Mouse (Mus musculus): ENCODE data around the gene 4930563M21Rik. TPM values are rescaled to one million over a fixed set of nuclear protein-coding genes. Genes with fewer than 3 reads are reported as not detected.

The 4930563M21Rik gene
- polyA plus RNA-seq (2017; shearing (Covaris generic)): not detected

DNA sequence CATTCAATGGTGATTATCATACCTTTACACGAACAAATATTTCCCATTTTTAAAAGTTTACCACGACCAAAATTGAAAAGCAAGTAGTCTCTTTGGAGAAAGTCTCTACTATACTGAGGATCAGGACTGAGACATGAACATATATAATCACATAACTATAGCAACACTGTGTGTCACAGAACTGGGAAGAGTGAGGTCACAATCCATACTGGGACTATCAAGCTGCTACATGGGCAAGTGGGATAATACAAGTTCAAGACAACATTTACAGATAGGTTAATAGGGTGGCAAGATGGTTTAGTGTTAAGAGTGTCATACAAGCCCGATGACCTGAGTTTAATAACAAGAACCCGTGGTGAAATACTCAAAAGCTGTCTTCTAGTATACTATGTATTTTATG is at the start of gene 4930563M21Rik:
Gene 4930563M21Rik, minus strand, starts transcription at position 101 of the 400 bp plus-strand sequence.

GRCm38 (mm10) chr9:56041372-56042180 is 31.2 kb upstream of the 4930563M21Rik start, which contains the start of gene Rcn2:
Rcn2 (plus strand) TSS chr9:56041845.

GRCm38 (mm10) chr9:55937664-55938617 is 72.4 kb downstream of the 4930563M21Rik start, which contains the start of gene Scaper:
Scaper (minus strand) TSS chr9:55938119.

Other genes starting within 250 kb of the 4930563M21Rik start
- 10 to 100 TPM; 18.0 to 21.1 TPM for gene Scaper, start 72.4 kb downstream of the 4930563M21Rik start, polyA plus RNA-seq (2017; shearing (Covaris generic))
- gene Rcn2, start 31.3 kb upstream of the 4930563M21Rik start, polyA plus RNA-seq (2017; shearing (Covaris generic)): 10 to 100 TPM; 59.1 to 78.8 TPM
- gene Pstpip1, start 79.4 kb upstream of the 4930563M21Rik start, polyA plus RNA-seq (2017; shearing (Covaris generic)): 100 to 1,000 TPM; 135 to 140 TPM
- gene Tspan3, start 154.9 kb upstream of the 4930563M21Rik start, polyA plus RNA-seq (2017; shearing (Covaris generic)): 10 to 100 TPM; 44.5 to 91.2 TPM

Data from inflammation-experienced regulatory T-cells (primary cell).